Mouse (Mus musculus): ENCODE data around the gene Zfp972. TPM values are rescaled to one million over a fixed set of nuclear protein-coding genes. Genes with fewer than 3 reads are reported as not detected.
"Not testable (repeated sequence)": the region's sequence is repeated elsewhere in the genome, so short reads cannot be mapped to it uniquely, and the experiment has no call there.

Gene Zfp972
- 2.8 and 3.3 TPM in 2 replicates for polyA plus RNA-seq (2012; ENCODE audit: insufficient read depth, insufficient read length, missing spikeins)

DNA sequence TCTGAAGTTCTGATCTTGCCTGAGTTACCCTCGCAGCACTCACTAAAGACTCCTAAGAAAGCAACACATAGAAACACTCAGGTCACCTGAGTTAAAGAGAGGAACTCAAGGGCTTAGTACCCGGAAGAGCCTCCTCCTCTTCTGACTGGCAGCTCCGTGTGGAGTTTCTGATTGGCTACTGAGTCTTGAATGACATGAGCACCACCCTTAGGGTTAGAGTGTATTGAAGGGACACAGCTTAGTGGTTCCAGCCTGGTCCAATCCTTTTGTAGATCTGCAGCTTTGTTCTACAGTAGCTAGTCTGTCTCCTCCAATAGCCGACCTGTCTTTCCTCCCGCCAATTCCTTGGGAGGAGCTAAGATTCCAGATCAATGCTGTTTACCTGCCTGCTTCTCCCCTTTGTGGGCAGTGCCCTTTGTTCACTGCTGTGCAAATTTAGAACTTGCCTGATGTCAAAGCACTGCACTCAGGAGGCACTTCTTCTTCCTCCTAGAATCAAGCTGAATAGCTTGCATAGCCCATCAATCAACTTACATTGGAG, at the start of gene Zfp972:
Zfp972 (minus strand) TSS at position 51 of the 541 bp plus-strand sequence.
- H3K27ac ChIP-seq (ENCODE audit: insufficient read depth, low read depth, low read length); H3K4me1 ChIP-seq (ENCODE audit: control insufficient read depth, insufficient read depth, low read length): not testable (repeated sequence)
- peak within 1 kb of the TSS; percentile 51 for H3K4me3 ChIP-seq (ENCODE audit: insufficient read depth, low read length)

- not testable (repeated sequence) for H3K4me1 ChIP-seq (ENCODE audit: control insufficient read depth, insufficient read depth, low read length); H3K4me3 ChIP-seq (ENCODE audit: insufficient read depth, low read length)
Observed at GRCm38 (mm10) chr2:177974814-177975213, 49.4 kb upstream of the Zfp972 start.

GRCm38 (mm10) chr2:177957145-177957544, 31.7 kb upstream of the Zfp972 start, which contains the start of gene Gm14326:
Gene Gm14326 (minus strand): TSS chr2:177957297.
- not testable (repeated sequence) for H3K4me1 ChIP-seq (ENCODE audit: control insufficient read depth, insufficient read depth, low read length)
- Histone ChIP-seq H3K27ac (ENCODE audit: insufficient read depth, low read depth, low read length) (peak within 1 kb of the TSS; percentile 33; the same call in 1 of the 2 replicates), H3K4me3 (ENCODE audit: insufficient read depth, low read length) (peak within 1 kb of the TSS; percentile 65)

More at GRCm38 (mm10) chr2:177974814-177975213, 49.4 kb upstream of the Zfp972 start:
- H3K27ac ChIP-seq (ENCODE audit: insufficient read depth, low read depth, low read length), result not testable (repeated sequence)

GRCm38 (mm10) chr2:177956734-177957133, 31.3 kb upstream of the Zfp972 start:
- not testable (repeated sequence) for H3K4me1 ChIP-seq (ENCODE audit: control insufficient read depth, insufficient read depth, low read length)
- Histone ChIP-seq H3K27ac (ENCODE audit: insufficient read depth, low read depth, low read length) (peak overlapping the region; percentile 33; the same call in 1 of the 2 replicates), H3K4me3 (ENCODE audit: insufficient read depth, low read length) (peak overlapping the region; percentile 65)

GRCm38 (mm10) chr2:177903276-177903675, 22.1 kb downstream of the Zfp972 start:
- not testable (repeated sequence) for H3K4me3 ChIP-seq (ENCODE audit: insufficient read depth, low read length); H3K4me1 ChIP-seq (ENCODE audit: control insufficient read depth, insufficient read depth, low read length); H3K27ac ChIP-seq (ENCODE audit: insufficient read depth, low read depth, low read length)

GRCm38 (mm10) chr2:177898171-177898570, 27.2 kb downstream of the Zfp972 start:
- H3K4me1 ChIP-seq (ENCODE audit: control insufficient read depth, insufficient read depth, low read length); H3K4me3 ChIP-seq (ENCODE audit: insufficient read depth, low read length); H3K27ac ChIP-seq (ENCODE audit: insufficient read depth, low read depth, low read length): not testable (repeated sequence)

DNA sequence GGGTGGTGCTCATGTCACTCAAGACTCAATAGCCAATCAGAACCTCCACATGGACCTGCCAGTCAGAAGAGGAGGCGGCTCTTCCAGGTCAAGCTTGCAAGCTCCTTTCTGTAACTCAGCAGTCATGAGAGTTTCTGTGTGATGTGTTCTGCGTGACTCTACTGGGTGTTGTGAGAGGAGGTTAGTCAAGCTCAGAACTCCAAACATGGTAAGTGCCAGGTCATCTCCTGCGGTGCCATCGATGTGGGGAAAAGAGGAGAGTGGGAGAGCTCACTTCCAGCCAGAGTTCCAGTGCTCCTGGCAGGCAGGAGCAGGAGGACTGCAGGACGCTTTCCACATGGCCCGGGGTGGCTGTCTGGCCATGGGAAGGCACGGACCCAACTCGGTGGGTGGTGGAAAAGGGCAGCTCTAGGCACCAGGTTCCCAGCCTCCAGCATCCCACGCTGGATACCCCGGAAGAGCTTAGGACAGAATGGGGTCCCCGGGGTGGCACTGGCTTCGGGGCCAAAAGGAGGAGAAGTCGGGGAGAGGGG, 28.3 kb downstream of the Zfp972 start, which contains the start of gene Gm14327:
Gm14327 (plus strand) TSS at position 51 of the 533 bp plus-strand sequence.
- H3K27ac ChIP-seq (ENCODE audit: insufficient read depth, low read depth, low read length); H3K4me3 ChIP-seq (ENCODE audit: insufficient read depth, low read length); H3K4me1 ChIP-seq (ENCODE audit: control insufficient read depth, insufficient read depth, low read length): not testable (repeated sequence)

- H3K4me3 ChIP-seq (ENCODE audit: insufficient read depth, low read length); H3K27ac ChIP-seq (ENCODE audit: insufficient read depth, low read depth, low read length); H3K4me1 ChIP-seq (ENCODE audit: control insufficient read depth, insufficient read depth, low read length): not testable (repeated sequence)
Observed at GRCm38 (mm10) chr2:177887743-177888142, 37.7 kb downstream of the Zfp972 start.

DNA sequence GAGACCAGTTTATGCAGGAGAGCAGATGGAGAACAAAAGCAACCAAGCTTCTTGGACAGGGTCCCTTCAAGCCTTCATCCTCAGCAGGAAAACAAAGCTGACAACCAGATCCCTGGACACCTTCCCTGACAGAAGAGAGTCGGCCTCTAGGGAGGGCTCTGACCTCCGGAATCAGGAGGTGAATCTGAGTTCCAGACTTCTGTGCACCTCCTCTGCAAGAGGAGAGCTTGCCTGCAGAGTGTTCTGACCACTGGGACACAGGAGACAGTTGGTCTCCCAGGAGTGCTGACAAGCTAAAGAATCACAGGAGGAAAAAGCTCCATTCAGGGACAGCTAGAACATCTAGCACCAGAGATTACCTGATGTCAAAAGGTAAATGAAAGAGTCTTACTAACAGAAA, 63.2 kb downstream of the Zfp972 start:
- not testable (repeated sequence) for H3K4me1 ChIP-seq (ENCODE audit: control insufficient read depth, insufficient read depth, low read length); H3K27ac ChIP-seq (ENCODE audit: insufficient read depth, low read depth, low read length); H3K4me3 ChIP-seq (ENCODE audit: insufficient read depth, low read length)

Other genes starting within 250 kb of the Zfp972 start
- 1.2 and 2.7 TPM in 2 replicates for gene Gm14322, start 166.3 kb downstream of the Zfp972 start, polyA plus RNA-seq (2012; ENCODE audit: insufficient read depth, insufficient read length, missing spikeins)
- 16.9 and 19.5 TPM in 2 replicates for gene Gm14325, start 85.3 kb downstream of the Zfp972 start, polyA plus RNA-seq (2012; ENCODE audit: insufficient read depth, insufficient read length, missing spikeins)
- 1.1 and 1.9 TPM in 2 replicates for gene Gm14327, start 28.5 kb downstream of the Zfp972 start, polyA plus RNA-seq (2012; ENCODE audit: insufficient read depth, insufficient read length, missing spikeins)
- 14.2 and 16.6 TPM in 2 replicates for gene Gm14326, start 31.7 kb upstream of the Zfp972 start, polyA plus RNA-seq (2012; ENCODE audit: insufficient read depth, insufficient read length, missing spikeins)
- gene Zfp971, start 97.7 kb upstream of the Zfp972 start, polyA plus RNA-seq (2012; ENCODE audit: insufficient read depth, insufficient read length, missing spikeins), result 12.8 and 18.6 TPM in 2 replicates
- 6.6 and 6.8 TPM in 2 replicates for gene Zfp931, start 152.9 kb upstream of the Zfp972 start, polyA plus RNA-seq (2012; ENCODE audit: insufficient read depth, insufficient read length, missing spikeins)
- not detected in 2 replicates for gene Phactr3, start 193.4 kb upstream of the Zfp972 start, polyA plus RNA-seq (2012; ENCODE audit: insufficient read depth, insufficient read length, missing spikeins)

All from bone marrow macrophage, adult 2 months (primary cell).